Mouse (Mus musculus) stomach, embryonic 14.5 days (tissue): ENCODE results near the gene Cmya5. TPM values are rescaled to one million over a fixed set of nuclear protein-coding genes. Genes with fewer than 3 reads are reported as not detected.

ENCODE experiments used
- ATAC-seq: fragments of 200-750 bp; cut with Nextera tagmentation; 2 replicates; pipeline ENCODE4 v1.8.0; 2017; ENCODE audit warnings: low read depth, moderate TSS enrichment; ENCODE audit not compliant: insufficient number of reproducible peaks, insufficient read depth, low FRiP score
- H3K27ac ChIP-seq: fragments of 300-500 bp; sonication (generic); 2 replicates; pipeline ENCODE4 v1.5.1; 2014; ENCODE audit warnings: mild to moderate bottlenecking, low read length, moderate library complexity, mixed read lengths
- H3K27me3 ChIP-seq: fragments of 300-500 bp; sonication (generic); 2 replicates; pipeline ENCODE4 v1.6.1; 2014; ENCODE audit warnings: low read length, control low read depth, mixed read lengths; ENCODE audit not compliant: control insufficient read depth, insufficient read depth
- H3K36me3 ChIP-seq: fragments of 300-500 bp; sonication (generic); 2 replicates; pipeline ENCODE4 v1.6.1; 2014; ENCODE audit warnings: mild to moderate bottlenecking, control low read depth, low read length, moderate library complexity, mixed read lengths; ENCODE audit not compliant: control insufficient read depth, insufficient read depth
- H3K4me1 ChIP-seq: fragments of 300-500 bp; sonication (generic); 2 replicates; pipeline ENCODE4 v1.6.1; 2014; ENCODE audit warnings: low read length, control low read depth, mixed read lengths; ENCODE audit not compliant: control insufficient read depth, insufficient read depth
- H3K4me2 ChIP-seq: fragments of 300-500 bp; sonication (generic); replicated peaks from 2 replicates; pipeline ENCODE4 v1.6.1; 2014; ENCODE audit warnings: low read depth, low read length, control low read depth
- H3K4me3 ChIP-seq: fragments of 300-500 bp; sonication (generic); 2 replicates; pipeline ENCODE4 v1.5.1; 2014; ENCODE audit warnings: low read depth, low read length, control low read depth
- H3K9ac ChIP-seq: fragments of 300-500 bp; sonication (generic); replicated peaks from 2 replicates; pipeline ENCODE4 v1.6.1; 2014; ENCODE audit warnings: low read depth, mild to moderate bottlenecking, control low read depth, low read length, moderate library complexity, mixed read lengths
- H3K9me3 ChIP-seq: fragments of 300-500 bp; sonication (generic); 2 replicates; pipeline ENCODE4 v1.6.1; 2016; ENCODE audit warnings: low read depth, low read length, control low read depth; ENCODE audit not compliant: control insufficient read depth
- WGBS: fragments of 180-500 bp; shearing (Covaris S2); extraction: QIAGEN DNeasy Blood & Tissue Kit; methylation state at CpG from one replicate; pipeline ENCODE4 v1.1.7; 2014; 5-methylcytosine and 5-hydroxymethylcytosine counted together
- polyA plus RNA-seq: library from polyadenylated mRNA; unstranded; fragments of >200 nt; fragmentation: Nextera tagmentation; extraction: Ambion mirVana; gene quantifications from 2 replicates; pipeline ENCODE4 v1.2.1, GENCODE M21; 2014

Cmya5 gene
- polyA plus RNA-seq, 1 experiment from 2014 or later, result 0.41 TPM

DNA sequence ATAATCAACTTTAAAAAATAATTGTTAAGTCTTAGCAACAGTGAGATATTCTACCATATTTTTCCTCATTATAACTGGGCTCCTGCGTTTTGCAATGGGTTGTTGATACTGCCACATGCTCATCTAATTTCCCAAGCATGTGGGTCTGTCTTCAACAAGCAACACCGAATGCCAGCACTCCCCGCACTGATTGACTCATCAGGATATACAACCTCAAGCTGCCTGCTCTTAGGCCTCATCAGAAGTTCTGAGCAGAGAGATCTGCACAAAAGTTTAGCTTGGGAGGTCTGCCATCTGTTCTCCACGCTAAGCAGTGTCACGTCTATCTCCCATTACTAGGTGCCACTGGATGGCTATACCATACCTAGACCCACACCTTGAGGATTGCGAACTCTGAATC lies 76.2 kb downstream of the Cmya5 start:
- no peak for ATAC-seq
- WGBS, result 90% methylated on average over 6 of the region's 6 CpGs
- no peak overlapping the region for H3K4me3 ChIP-seq
- peaks cover 6% of the 10 kb centered on the region; the same call in 1 of the 2 replicates for H3K4me1 ChIP-seq
- no peaks in the 10 kb centered on the region for H3K27me3 ChIP-seq
- H3K36me3 ChIP-seq, result no peaks in the 10 kb centered on the region
- H3K27ac ChIP-seq, result no peak overlapping the region
- no peak overlapping the region for H3K4me2 ChIP-seq
- H3K9me3 ChIP-seq, result no peaks in the 10 kb centered on the region
- H3K9ac ChIP-seq, result no peak overlapping the region

GRCm38 (mm10) chr13:93062860-93063636 lies 81.5 kb downstream of the Cmya5 start:
- no peaks in the 10 kb centered on the region for H3K36me3 ChIP-seq
- H3K27ac ChIP-seq, result no peak overlapping the region
- H3K27me3 ChIP-seq, result no peaks in the 10 kb centered on the region
- no peak for ATAC-seq
- no peaks in the 10 kb centered on the region for H3K9me3 ChIP-seq
- 66% methylated on average over 13 of the region's 13 CpGs for WGBS
- H3K9ac ChIP-seq, result no peak overlapping the region
- H3K4me2 ChIP-seq, result no peak overlapping the region
- H3K4me1 ChIP-seq, result no peaks in the 10 kb centered on the region
- H3K4me3 ChIP-seq, result no peak overlapping the region

GRCm38 (mm10) chr13:93061311-93061710 lies 83.2 kb downstream of the Cmya5 start:
- Histone ChIP-seq H3K9ac (no peak overlapping the region), H3K27me3 (no peaks in the 10 kb centered on the region), H3K9me3 (no peaks in the 10 kb centered on the region), H3K36me3 (no peaks in the 10 kb centered on the region), H3K27ac (no peak overlapping the region), H3K4me3 (no peak overlapping the region), H3K4me1 (no peaks in the 10 kb centered on the region), H3K4me2 (no peak overlapping the region)
- WGBS, result 73% methylated on average over 4 of the region's 4 CpGs
- ATAC-seq, result no peak

- no peak for ATAC-seq
- Histone ChIP-seq H3K36me3 (no peaks in the 10 kb centered on the region), H3K27ac (no peak overlapping the region), H3K27me3 (no peaks in the 10 kb centered on the region), H3K9ac (no peak overlapping the region), H3K4me1 (no peaks in the 10 kb centered on the region), H3K4me3 (no peak overlapping the region), H3K4me2 (no peak overlapping the region), H3K9me3 (no peaks in the 10 kb centered on the region)
- 88% methylated on average over 3 of the region's 3 CpGs for WGBS
Observed at GRCm38 (mm10) chr13:93060437-93060836, 84.1 kb downstream of the Cmya5 start.

DNA sequence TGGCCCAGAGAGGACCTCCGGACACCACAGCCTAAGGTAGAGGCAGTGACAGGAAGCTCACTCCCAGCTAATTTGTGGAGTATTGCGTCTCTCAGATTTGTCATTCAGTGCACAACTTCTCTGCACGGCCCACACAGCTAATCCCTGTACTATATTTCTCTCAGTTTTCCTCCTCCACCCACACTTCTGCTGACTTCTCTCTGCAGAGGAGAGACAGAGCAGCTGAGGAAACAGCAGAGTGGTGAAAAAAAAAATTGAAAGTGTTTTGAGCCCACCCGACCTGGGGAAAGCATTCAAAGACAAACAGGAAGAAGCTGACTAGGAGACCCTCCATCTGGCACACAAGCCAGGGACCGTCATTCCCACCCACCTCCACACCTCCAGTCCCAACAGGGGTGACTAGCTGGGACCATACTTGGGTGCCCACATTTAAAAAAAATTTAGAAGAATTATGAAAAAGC lies 85.9 kb downstream of the Cmya5 start:
- Histone ChIP-seq H3K36me3 (no peaks in the 10 kb centered on the region), H3K4me3 (no peak overlapping the region), H3K4me1 (no peaks in the 10 kb centered on the region), H3K4me2 (no peak overlapping the region), H3K27ac (no peak overlapping the region), H3K9me3 (no peaks in the 10 kb centered on the region), H3K9ac (no peak overlapping the region), H3K27me3 (no peaks in the 10 kb centered on the region)
- ATAC-seq, result no peak
- 60% methylated on average over 5 of the region's 5 CpGs for WGBS

DNA sequence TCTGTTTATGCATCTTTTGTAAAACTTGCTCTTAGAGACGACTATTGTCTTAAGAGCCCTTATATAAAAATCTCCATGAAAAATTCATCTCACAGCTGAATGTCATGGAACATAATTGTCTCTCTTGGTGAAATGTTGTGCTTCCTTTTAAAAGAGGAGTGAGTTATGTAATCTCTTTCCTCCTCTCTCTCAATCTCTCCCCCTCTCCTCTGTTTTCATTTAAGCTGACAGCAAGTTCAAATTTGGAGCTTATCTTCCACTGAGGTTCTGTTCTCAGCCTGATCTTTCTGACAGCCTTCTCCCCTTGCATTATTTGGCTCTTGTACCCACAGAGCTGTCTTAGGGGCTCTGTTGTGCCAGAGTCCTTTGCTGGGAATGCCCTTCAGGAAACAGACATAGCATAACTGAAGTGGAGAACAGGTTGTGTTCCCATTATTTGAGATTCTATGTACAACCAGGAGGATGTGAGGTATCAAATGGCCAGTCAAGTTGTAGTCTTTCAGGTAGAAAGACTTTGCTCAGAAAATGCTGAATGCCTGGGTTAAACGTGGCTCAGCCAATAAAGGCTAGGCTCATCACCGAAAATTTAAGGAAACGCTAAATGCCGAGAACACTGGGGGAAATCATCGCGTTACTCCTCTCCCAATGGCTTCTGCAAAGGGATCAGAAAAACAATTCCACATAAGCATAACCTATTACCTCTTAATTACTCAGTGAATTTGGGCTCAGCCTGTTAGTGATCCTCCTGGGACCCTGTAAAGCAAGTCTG lies 86.8 kb downstream of the Cmya5 start:
- H3K27me3 ChIP-seq, result no peaks in the 10 kb centered on the region
- no peak overlapping the region for H3K4me3 ChIP-seq
- no peaks in the 10 kb centered on the region for H3K4me1 ChIP-seq
- no peak overlapping the region for H3K9ac ChIP-seq
- WGBS, result 78% methylated on average over 7 of the region's 7 CpGs
- no peaks in the 10 kb centered on the region for H3K36me3 ChIP-seq
- no peaks in the 10 kb centered on the region for H3K9me3 ChIP-seq
- H3K27ac ChIP-seq, result no peak overlapping the region
- H3K4me2 ChIP-seq, result no peak overlapping the region
- ATAC-seq, result no peak

- ATAC-seq, result no peak
- Histone ChIP-seq H3K36me3 (no peaks in the 10 kb centered on the region), H3K4me2 (no peak overlapping the region), H3K9me3 (no peaks in the 10 kb centered on the region), H3K9ac (no peak overlapping the region), H3K4me1 (no peaks in the 10 kb centered on the region), H3K27me3 (no peaks in the 10 kb centered on the region), H3K27ac (no peak overlapping the region), H3K4me3 (no peak overlapping the region)
- 82% methylated on average over 1 of the region's 1 CpGs for WGBS
Observed at GRCm38 (mm10) chr13:93056091-93056490, 88.4 kb downstream of the Cmya5 start.

DNA sequence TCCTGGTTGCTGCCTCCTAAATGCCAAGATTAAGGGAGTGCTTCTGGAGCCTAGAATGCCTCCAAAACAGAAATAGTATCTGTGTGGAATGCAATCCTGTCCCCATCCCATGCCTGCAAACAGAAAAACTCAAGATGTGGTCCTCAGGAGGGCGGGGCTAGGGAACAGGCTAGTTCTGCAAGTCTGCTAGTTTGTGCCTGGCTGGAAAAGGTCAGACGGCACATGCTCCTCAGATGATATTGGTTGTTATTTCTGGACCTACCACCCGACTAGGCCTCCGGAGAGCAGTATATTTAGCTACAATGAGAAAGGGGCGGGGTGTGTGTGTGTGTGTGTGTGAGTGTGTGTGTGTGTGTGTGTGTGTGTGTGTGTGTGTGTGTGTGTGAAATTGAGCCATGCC lies 93.0 kb downstream of the Cmya5 start:
- H3K9me3 ChIP-seq, result no peaks in the 10 kb centered on the region
- H3K27me3 ChIP-seq, result no peaks in the 10 kb centered on the region
- H3K27ac ChIP-seq, result no peak overlapping the region
- H3K36me3 ChIP-seq, result no peaks in the 10 kb centered on the region
- H3K4me1 ChIP-seq, result no peaks in the 10 kb centered on the region
- H3K4me3 ChIP-seq, result no peak overlapping the region
- no peak for ATAC-seq
- H3K4me2 ChIP-seq, result no peak overlapping the region
- WGBS, result 78% methylated on average over 5 of the region's 5 CpGs
- no peak overlapping the region for H3K9ac ChIP-seq
